Mouse (Mus musculus): ENCODE results near the gene Slc28a2.
"Not testable (repeated sequence)": the region's sequence is repeated elsewhere in the genome, so short reads cannot be mapped to it uniquely, and the experiment has no call there.

The Slc28a2 gene

DNA sequence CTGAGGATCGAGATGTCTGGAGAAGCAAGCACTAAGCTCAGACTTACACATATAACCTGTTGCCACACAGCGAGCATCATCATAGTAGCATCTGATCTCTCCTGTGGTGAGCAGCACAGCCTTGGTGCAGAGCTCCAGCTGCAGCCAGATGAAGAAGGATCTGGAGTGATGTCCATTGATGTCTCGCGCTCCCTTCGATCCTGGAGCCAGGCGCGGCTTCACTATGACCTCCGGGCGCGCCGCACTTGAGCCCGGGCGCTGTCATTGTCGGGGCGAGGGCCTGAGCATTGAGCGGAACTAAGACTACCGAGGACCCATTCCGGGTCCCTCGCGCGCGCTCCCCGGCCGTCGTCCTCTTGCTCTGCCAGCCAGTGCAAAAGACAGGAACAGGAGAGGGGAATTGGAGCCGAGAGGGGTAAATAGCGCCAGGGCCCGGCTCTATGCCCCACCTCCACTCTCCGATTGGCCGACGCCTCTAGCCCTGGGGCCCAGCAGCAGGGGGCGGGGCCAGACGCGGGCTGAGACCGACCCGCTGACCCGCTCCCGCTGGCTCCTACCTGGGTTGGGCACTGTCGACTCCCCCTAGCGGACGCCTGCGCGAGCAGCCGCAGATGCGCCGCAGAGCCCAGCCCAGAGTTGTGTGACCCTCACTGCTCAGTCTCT is 41.2 kb downstream of the Slc28a2 start:
- DNase-seq (ENCODE audit: low spot score in 2 of 2), result peak; percentile 89

DNA sequence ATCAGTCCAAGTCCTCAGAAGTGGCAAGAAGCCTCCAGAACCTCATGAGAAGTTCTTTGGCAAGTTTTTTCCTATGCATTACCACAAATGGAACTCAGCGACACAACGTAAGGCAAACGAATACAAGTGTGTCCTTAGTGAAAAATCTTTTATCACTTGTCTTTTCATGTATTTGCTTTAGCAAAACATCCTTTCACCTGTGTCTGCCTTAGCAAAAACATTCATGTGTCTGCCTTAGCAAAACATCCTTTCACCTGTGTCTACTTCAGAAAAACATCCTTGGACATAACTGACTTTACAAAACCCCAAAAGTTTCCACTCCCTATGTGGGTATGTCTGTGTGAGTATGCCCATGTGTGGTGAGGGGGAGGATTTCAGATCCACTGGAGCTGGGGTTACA is 42.9 kb downstream of the Slc28a2 start:
- DNase-seq (ENCODE audit: low spot score in 2 of 2), result peak in 1 of 2 experiments; percentile 8

DNA sequence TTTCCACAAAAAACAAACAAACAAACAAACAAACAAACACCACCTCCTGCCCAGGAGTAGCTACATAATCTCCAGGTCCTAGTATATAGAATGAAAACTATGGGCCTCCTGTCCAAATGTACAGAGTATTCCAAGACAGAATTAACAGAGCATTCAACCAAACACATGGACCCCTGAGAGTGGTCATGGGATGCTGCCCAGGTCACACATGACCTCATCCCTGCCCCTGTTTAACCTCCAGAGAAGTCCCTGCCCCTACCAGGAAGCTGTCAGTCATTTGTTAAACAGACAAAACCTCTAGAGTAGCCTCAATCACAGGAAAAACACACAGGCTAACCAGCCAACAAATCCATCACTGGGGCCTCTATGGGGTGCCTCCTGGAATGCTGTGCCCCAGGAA is 50.3 kb downstream of the Slc28a2 start:
- DNase-seq (ENCODE audit: low spot score in 2 of 2), result no peak

DNA sequence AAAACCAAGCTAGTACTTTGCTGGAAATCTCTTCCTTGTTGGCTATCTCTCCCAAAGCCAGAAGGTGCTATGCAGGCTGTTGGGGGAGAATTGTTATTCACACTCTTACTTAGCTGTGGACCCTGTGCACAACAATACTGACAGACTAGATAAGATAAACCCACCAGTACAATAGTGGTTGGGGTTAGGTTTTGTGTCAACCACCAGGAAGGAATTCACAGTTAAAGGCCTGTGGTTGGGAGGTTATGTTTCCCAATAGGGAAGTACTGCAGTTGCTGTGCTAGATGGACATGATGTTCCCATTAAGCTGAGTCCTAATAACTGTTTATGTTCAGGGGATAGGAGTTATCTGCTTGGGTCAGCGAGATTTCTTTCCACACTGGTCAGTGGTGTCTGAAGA is 57.5 kb downstream of the Slc28a2 start:
- not testable (repeated sequence) for DNase-seq (ENCODE audit: low spot score in 2 of 2)

DNA sequence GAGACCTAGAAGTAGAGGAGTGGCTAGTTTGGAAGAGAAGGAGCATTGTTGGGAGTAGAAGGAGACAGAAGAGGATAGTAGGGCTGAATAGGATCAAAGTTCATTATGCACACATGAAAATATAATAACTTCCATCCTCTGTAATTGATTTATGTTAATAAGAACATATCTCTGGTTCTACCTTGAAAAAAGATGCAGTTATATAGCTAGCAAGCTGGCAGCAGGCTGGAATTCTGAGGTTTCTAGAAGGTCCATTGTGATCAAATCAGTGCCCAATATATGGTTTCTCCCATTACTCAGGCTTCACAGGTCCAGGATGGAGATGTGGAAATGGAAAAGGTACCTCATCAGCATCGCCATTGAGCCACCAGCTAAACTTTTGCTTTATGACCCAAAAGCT is 58.4 kb downstream of the Slc28a2 start, which contains the start of gene Gm14085:
Gm14085 (plus strand) TSS at position 301 of the 400 bp plus-strand sequence.
- DNase-seq (ENCODE audit: low spot score in 2 of 2), result no peak

DNA sequence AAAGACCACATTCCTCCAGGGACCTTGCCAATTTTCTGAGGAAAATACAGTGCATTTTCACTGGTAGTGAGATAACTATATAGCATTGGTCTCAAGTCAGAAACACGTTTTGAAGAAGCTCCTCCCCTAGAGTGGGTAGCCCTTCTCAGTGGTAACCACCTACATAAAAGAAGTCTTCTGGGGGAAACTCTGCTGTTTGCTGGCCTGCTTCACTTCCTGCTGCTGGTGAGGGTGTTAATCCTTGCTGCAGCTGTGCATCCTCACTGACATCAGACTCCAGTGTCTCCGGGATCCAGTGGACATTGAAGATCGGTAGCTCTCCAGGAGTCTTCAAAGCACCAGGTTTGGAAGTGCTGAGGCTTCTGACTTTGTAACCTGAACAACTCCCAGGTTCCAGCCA is 59.4 kb downstream of the Slc28a2 start:
- not testable (repeated sequence) for DNase-seq (ENCODE audit: low spot score in 2 of 2)

DNA sequence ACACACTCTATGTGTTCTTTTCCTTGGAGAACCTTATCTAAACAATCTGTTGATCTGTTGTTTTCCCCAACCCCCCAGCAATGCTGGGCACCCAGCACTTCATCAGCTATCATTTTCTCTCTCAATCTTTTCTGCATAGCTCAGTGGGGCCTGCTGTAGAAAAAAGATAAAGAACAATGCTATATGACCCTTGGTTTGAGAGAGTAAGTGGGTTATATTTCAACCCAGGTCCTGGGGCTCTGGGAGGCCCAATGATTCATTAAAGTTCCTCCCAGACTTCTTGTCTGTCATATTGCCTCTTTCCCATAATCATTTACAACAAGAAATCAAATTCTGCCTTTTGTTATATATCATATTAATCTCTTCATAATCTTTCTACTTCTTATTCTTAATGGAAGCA is 59.8 kb downstream of the Slc28a2 start:
- not testable (repeated sequence) for DNase-seq (ENCODE audit: low spot score in 2 of 2)

DNA sequence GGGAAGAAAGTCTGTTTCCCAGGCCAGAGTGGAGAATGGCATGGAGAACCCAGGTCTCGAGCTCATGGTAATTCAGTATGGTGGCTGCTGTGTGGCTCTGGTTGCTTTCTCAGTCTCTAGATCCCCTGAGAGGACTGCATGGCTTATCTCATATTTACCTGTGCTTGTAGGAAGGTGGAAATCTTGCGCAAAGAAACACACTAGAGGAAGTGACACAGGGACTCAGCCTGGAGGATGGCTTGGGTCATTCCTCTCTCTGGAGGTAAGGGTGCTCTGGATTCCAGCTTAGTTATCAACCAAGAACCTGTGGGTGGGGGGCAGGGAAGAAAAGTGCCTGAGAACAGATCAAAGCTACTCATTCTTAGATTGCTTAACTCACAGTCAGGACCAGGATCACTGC is 60.4 kb downstream of the Slc28a2 start:
- DNase-seq (ENCODE audit: low spot score in 2 of 2), result no peak

Measured in natural killer cell, adult 2 months (primary cell).